Mouse (Mus musculus) inflammation-experienced regulatory T-cells, adult 6 months (primary cell): ENCODE data around the gene Adgrg3. TPM values are rescaled to one million over a fixed set of nuclear protein-coding genes. Genes with fewer than 3 reads are reported as not detected.
A peak's percentile ranks its signal among the peaks of the same experiment; 100 is the strongest.
"Not testable (repeated sequence)": the region's sequence is repeated elsewhere in the genome, so short reads cannot be mapped to it uniquely, and the experiment has no call there.

ENCODE experiments used
- ATAC-seq: one replicate; pipeline ENCODE4 v1.8.0; 2017
- polyA plus RNA-seq, 3 experiments: library from polyadenylated mRNA; unstranded; fragments of 100-300 nt; shearing (Covaris generic); gene quantifications; one replicate each; pipeline ENCODE4 v1.2.1; 2017

Adgrg3 gene
- polyA plus RNA-seq, 3 experiments from 2014 or later, result 0.24 to 0.26 TPM; not detected in 1

DNA sequence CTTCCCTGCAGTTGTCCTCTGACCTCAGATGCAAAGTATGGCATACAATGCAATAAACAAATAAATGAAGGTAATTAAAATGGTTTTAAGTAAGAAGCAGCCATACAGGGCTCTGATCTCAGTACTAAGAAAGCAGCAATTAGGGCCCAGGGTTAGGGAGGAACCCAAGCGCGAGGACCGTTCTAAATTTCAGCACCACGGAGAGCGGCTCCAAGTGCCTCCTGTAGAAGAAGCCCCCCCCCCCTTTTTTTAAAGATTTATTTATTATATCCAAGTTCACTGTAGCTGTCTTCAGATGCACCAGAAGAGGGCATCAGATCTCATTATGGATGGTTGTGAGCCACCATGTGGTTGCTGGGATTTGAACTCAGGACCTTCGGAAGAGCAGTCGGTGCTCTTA, 10.9 kb downstream of the Adgrg3 start:
- ATAC-seq, result not testable (repeated sequence)

DNA sequence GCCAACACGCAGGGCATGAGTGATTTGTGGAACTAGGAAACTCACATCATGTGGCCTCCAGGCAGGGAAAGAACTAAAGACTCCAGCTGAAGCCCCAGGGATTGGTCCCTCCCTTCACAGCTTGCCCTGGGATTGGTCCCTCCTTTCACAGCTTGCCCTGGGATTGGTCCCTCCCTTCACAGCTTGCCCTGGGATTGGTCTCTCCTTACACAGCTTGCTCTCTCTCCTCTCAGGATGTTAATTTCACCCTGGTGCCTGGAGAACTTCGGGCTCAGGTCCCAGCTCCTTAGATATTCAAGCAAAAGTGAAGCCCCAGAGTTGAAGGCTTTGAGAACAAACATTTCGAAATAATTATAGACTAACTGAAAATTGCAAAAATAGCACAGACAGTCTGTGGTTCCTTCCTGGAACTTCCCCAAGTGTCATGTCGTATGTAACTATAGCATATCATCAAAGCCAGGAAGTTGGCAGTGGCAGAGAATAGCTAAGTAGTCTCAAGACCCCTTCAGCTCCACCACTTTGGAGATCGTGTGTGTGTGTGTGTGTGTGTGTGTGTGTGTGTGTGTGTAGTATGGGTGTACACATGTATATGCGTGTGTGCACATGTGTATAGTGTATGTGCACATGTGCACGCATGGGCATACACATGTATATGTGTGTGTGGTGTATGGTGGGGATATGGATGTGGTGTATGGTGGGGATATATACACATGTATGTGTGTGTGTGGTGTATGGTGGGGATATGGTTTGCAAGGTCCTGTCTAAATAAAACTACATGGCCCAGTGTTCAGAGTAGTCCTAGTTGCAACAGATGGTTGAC, 19.8 kb downstream of the Adgrg3 start:
- ATAC-seq, result no peak

DNA sequence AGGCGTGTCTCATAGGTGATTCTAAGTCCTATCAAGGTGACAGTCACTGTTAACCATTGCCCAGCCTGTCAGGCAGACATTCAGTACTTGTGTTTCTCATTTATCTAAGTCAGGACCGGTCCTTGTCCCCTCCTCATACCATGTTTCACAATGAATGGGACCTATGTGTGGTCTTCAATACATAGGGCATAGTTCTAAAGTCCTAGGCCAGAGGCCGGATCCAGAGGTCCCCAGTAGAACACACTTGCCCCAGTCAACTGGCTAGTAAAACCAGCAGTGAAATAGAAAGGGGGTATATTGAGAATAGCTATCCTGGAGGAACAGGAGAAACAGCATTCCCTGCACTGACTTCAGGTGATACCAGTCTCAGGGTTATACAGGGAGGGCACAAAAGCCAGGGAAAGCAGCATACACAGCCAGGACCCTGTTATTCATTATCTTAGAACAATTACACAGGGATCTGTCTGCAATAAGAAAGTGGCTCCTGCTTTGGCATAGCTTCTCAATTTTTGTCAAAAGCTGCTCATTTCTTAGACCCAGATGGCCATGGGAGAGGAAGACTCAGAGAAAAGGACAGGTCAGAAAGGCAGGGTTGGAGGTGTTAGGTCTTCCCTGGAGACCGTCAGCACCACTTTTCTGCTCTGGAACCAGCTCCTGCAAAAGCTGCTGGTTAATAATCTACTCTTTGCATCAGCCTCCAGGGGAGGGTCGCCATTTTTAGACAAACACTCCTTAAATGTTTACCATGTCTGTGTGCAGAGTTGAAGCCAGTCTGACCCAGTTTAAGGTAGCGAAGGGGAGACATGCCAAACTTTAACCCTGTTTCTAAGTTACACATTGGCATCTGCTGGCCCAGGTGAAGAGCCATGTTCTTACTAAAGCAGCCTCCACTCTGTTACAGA, 24.6 kb downstream of the Adgrg3 start:
- ATAC-seq, result no peak

GRCm38 (mm10) chr8:95044811-95045210, 27.3 kb downstream of the Adgrg3 start:
- ATAC-seq, result no peak

DNA sequence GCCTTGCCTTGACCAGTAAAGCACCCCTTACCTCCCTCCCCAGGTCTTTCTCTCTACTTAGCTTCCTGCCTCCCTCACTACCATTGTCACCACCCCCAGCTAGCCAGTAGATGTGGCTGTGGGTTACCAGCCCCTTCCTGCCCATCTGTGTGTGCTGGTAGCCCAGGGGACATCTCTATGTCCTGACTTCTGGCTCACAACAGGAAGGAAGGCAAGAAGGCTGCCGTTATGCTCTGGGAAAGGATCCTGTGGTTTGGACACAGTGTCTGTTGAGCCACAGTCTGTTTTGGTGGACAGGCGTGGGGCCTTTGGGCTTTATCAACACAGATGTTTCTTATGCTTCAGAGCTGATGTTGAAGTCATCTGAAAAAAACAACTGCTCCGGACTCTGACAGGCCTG, 29.5 kb downstream of the Adgrg3 start:
- ATAC-seq, result no peak

DNA sequence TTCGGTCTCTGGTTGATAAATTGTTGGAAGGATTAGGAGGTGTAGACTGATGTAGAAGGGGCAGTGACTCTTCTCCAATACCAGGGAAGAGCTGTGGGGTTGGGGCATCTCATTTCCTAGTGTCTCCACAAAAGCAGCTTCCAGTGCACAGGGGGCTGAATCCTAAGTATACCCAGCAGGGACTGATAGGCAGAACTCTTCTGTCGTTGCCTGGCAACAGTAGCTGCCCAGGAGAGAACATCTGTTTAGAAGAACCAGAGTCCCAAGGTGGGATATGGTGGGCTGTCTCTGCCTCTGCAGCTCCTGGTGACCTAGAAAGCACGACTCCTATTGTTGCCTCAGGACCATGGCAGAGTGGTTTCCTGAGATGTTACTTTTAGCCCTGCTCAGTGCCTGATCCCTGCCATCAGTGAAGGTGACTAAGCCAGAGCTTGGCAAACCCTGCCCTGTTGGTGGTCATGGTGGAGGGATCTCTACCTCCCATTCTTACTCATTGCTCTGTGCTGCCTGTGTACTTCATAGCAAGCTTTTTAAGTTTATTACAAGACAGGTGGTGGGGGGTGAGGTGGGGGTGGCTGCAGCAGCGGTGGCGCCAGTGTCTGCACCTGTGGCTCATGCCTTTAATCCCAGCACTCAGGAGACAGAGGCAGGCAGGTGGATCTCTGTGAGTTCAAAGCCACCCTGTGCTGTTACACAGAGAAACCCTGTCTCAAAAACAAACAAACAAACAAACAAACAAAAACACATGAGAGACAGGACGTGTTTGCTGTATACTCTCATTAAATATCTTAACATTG, 30.6 kb downstream of the Adgrg3 start:
- no peak for ATAC-seq

DNA sequence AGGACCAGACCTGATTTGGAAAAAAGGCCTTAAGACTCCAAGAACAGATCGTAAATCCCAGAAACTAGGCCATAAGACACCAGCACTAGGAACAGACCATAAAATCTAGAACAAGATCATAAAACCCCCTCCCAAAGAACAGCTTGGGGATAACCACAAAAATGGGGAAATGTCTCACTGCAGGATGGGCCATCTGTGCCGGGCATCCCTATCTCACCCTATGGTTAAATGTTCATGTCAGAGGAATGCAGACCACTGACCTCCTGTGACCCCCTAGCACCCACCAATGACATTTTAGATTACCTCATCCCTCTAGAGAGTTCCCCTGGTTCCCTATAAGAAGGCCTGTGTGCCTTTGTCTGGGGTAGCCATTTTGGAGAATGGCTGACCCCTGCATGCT, 32.1 kb downstream of the Adgrg3 start:
- ATAC-seq, result no peak

GRCm38 (mm10) chr8:95054438-95054837, 36.9 kb downstream of the Adgrg3 start:
- no peak for ATAC-seq

- no peak for ATAC-seq
Observed at GRCm38 (mm10) chr8:95054927-95055510, 37.5 kb downstream of the Adgrg3 start, which contains the start of gene Drc7. Gene Drc7, plus strand, starts transcription at chr8:95055103.

- no peak for ATAC-seq
Observed at GRCm38 (mm10) chr8:95056414-95056813, 38.9 kb downstream of the Adgrg3 start.

GRCm38 (mm10) chr8:95058661-95059060, 41.2 kb downstream of the Adgrg3 start:
- no peak for ATAC-seq

- no peak for ATAC-seq
Observed at GRCm38 (mm10) chr8:95059812-95060533, 42.5 kb downstream of the Adgrg3 start.

DNA sequence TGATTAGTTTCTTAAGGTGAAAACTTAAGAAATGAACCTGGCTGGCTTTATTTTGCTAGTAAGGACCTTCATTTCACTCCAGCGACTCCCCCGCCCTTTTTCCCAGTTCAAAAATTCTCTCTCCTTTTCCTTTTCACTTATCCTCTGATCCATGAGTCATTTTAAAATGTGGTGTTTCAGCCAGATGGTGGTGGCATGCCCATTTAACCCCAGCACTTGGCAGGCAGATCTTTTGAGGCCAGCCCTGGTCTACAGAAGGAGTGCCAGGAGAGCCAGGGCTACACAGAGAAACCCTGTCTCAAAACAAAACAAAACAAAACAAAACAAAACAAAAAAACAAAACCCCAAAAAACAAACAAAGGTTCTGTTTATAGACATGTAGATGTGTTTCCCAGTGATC, 47.0 kb downstream of the Adgrg3 start:
- no peak for ATAC-seq

- peak; percentile 73 for ATAC-seq
Observed at GRCm38 (mm10) chr8:95067582-95067981, 50.1 kb downstream of the Adgrg3 start.

DNA sequence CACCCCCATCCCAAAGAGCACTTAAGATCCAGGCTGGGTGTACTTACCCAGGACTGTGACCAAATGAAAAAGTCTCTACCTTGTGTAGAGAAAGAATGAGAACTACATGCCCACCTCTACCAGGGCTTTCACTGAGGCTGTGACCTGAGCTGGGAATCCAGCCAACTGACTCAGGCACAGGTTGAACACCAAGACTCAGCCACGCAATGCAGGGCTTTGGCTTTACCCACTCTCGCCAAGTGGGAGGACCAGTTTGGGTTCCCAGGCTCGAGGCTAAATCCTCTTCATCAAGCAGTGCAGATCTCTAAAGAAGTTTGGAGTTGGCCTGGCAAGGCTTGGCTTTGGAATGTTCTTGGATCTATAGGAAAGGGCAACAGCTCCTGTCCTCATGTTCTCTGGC, 58.0 kb downstream of the Adgrg3 start:
- no peak for ATAC-seq

DNA sequence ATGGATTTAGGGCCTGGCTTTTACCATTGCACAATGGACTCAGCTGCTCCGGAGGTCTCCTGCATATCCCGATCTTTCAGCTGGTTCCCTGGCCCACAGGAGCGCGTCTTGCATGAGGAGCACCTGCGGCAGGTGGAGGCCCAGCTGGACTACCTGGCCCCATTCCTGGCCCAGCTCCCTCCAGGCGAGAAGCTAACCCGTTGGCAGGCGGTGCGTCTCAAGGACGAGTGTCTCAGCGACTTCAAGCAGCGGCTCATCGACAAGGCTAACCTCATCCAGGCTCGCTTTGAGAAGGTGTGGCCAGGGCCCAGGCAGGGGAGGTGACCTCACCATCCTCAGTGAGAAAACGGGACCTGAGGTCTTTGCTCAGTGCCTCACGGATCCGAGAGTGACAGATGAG, 58.7 kb downstream of the Adgrg3 start:
- no peak for ATAC-seq

GRCm38 (mm10) chr8:95078055-95078454, 60.6 kb downstream of the Adgrg3 start:
- no peak for ATAC-seq

DNA sequence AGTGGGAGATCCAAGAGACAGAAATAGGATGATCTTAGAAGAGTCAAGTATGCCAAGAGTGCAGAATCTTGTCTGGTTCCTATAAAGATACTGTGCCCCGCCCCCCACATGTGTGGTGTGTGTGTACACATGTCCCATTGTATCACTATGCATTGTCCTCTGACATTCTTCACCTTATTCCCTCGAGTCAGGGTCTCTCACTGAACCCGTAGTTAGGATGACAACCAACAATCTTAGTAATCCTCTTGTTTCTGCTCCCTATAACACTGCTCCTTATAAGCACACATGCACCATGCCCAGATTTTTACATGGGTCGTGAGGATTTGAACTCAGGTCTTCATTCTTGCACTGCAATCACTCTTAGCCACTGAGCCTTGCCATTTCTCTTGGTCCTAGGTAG, 61.8 kb downstream of the Adgrg3 start:
- ATAC-seq, result no peak

DNA sequence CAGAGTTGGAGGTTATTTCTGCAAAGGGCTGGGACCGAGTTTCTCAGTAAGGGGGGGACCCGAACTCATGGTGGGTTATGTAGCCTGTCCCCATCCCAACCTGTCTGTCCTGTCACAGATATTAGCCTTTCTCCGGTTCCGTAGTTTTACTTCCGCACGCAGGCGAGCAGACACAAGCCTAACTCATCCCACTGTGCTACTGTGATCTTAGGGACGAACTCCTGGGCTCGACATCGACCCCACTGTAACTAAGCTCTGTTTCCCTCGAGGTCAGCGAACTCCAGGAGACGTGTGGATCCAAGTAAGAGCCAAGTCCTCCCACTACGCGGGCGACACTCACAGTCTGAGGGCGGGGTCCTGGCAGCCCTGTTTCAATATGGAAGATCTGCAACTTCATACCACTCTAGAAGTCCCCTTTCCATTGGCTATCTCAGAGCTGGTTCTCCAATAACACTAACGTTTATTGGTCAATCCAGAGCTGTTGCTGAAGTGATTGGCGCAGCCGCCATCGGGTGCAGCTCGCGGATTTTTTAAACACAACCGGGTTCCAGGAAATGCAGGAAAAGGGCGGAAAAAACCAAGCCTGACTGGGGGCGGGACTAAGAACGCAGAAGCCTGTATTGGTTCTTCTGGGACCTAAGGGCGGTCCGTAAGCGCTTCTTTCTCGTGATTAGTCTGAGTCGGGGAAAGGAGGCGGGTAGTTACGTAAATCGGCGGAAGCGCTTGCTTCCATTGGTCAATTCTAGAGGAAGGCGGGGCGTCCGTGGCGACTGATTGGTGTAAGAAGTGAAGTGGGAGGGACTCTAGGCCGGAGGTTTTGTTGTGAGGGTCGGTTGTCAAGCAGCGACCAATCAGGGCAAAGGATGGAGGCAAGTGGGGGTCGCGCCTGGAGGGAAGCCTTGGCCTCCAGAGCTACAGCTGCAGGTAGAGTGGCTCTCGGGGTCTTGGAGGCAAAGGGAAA, 63.2 kb downstream of the Adgrg3 start, which contains the start of gene Katnb1:
Gene Katnb1, plus strand, starts transcription at position 806 of the 961 bp plus-strand sequence.
- peak; percentile 92 for ATAC-seq

GRCm38 (mm10) chr8:95081650-95082049, 64.2 kb downstream of the Adgrg3 start:
- no peak for ATAC-seq
